Mouse (Mus musculus): ENCODE measurements around the gene G2e3. TPM values are rescaled to one million over a fixed set of nuclear protein-coding genes. Genes with fewer than 3 reads are reported as not detected.

G2e3 gene
- total RNA-seq (2023) = 10 to 100 TPM; 17.0 to 17.9 TPM

DNA sequence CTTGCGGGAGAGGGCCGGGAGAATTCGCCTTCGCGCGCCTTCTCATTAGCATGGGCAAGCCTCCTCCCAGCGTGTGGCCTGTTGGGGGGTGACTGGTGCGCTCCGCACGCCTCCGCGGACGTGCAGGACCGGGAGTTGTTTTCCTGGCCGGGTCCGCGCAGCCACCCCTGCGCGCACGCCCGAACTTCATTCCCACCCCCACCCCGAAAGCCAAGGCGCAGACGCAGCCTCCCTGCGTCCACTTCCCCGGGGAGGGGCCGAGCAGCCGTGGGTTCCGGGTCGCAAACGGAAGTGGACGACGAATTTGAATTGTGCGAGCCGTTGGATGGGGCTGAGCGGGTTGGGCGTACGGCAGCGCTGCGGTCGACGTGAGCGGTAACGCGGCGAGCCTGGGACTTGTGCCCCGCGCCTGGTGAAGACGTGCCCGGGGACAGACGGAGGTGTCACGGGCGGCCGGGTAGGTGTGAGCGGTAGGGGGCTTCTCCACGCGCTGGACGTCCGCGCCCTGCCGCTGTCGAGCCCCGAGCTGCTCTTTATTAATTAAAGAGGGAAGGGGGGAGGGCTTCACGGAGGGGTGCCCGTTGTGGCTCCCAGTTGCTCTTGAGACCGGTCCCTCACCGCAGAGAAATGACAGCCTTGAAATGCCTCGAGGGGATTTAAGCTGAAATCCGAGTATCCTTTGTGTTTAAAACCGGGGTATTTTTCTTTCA, at the start of gene G2e3:
Gene G2e3 (plus strand): TSS at position 74 of the 710 bp plus-strand sequence.

DNA sequence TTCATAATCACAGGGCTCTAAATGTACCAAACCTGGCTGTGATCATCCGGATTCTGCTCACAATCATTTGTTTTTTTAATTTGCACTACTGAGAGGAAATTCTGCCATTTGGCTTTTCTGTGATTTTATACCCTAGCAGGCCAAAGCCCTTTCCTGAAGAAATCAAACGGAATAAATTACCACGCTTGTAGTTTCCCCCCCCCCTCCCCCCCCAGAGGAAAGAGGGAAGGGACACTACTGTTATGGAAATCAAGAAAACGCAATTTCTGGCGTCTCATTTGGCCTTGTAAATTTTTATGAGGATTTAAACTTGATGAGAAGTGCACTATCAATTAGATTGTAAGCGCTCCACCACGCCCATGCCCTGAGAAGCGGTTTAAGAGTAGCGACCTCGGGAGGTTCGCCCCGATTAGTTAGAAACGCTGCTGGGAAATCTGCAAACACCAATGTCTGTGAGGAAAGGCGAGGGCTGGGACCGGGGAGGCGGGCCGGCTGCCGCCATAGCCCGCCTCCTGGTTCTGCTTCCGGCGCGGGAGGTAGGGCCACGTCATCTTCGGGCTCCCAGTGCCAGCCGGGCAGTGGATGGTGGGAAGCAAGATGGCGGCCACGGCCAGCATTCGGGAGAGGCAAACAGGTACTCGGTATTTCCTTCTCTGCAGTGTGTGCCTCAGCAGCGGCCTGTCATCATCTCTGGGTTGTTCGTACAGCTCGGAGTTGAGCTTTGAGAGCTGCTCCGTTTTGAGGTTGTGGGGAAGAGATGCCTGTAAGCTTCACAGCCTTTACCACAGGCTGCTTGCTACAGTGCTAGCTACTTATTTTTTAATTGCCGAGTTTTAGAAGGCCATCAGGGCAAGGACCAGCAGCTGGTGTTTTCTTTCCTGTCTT, 29.4 kb downstream of the G2e3 start, which contains the start of gene Scfd1:
Gene Scfd1 (plus strand): TSS at position 508 of the 885 bp plus-strand sequence.

Other genes with a start within 250 kb of the G2e3 start
- 10 to 100 TPM; 51.7 to 51.8 TPM for gene Scfd1, start 29.4 kb downstream of the G2e3 start, total RNA-seq (2023)
- gene Coch, start 245.3 kb downstream of the G2e3 start, total RNA-seq (2023) = not detected

All from T-cell, adult 66 days (primary cell).